Mouse (Mus musculus) cerebellum, postnatal 10 days (tissue): ENCODE results near the gene Pklr.

Experiments
- DNase-seq, 2 experiments: peaks; one replicate each; pipeline ENCODE4 v3.0.0; 2021; ENCODE audit warnings: mixed read lengths in 2 of 2

Gene Pklr

DNA sequence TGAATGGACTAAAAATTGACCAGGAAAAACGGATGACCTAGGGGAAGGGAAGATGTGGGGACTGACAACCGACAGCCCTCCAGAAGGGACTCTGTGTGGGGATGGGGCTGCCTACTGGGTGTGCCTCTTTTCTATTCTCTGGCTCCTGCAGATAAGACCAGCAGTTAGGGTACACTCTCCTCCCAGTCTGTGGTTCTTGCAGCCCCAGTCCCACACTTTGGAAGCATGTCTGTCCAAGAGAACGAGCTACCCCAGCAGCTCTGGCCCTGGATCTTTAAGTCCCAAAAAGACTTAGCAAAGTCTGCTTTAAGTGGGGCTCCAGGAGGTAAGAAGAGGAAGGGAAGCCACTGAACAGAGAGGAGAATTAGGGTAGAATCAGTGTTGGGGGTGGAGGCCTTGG lies at the start of gene Pklr:
TSS of gene Pklr (plus strand) at position 185 of the 400 bp plus-strand sequence.
- DNase-seq = no peak

DNA sequence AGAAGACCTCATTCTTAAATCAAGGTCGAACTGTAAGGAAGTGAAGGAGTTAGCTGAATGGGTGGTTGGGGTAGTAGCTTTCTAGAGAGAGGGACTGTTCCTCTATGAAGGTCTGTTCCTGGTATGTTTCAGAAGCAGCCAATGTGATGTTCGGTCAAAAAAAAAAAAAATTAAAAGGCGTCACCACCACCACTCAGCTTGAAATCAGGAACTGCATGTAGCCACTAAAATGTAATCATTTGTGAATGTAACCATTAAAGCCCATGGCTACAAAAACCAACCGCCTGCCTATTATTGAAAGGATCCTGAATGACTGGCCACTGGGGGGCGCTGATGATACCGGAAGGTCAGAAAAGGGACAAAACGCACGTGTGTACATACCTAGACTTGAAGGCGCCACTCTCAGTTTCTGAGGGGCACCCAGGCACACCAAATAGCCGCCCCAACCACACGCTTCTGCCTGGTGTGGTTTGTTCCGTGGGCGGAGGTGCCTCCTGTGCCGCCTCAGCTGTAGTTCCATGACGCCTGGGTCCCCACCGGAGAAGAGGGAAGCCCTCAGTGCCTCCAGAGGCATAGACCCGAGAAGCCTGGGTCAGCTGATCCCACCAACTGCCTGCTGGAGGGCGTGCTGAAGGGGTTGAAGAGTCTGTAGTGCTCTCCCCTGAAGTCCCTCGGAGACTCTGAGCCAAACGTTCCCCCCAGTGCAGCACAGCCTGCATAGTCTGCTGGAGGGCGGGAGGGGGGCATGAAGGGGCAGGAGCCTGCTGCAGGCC lies 48.4 kb upstream of the Pklr start:
- DNase-seq = peak; percentile 93 to 97

DNA sequence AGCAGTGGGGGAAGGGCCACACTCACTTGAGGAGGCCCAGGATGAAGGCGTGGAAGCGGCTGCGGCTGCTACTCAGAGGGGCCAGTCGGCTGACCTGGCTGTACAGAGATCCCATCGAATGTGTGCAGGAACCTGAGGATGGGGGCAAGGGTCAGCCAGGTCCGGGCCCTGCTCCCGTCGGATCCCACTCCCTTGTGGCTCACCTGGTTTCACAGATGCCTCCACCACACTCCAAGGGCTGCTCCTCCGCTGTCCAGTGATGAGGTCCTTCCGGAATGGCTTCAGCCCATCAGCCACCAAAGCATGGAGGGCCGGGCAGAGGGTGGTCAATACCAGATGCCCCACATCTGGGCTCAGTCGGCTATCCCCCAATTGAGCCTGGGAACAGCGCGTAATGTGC lies 47.0 kb upstream of the Pklr start:
- peak in 1 of 2 experiments; percentile 16 for DNase-seq

DNA sequence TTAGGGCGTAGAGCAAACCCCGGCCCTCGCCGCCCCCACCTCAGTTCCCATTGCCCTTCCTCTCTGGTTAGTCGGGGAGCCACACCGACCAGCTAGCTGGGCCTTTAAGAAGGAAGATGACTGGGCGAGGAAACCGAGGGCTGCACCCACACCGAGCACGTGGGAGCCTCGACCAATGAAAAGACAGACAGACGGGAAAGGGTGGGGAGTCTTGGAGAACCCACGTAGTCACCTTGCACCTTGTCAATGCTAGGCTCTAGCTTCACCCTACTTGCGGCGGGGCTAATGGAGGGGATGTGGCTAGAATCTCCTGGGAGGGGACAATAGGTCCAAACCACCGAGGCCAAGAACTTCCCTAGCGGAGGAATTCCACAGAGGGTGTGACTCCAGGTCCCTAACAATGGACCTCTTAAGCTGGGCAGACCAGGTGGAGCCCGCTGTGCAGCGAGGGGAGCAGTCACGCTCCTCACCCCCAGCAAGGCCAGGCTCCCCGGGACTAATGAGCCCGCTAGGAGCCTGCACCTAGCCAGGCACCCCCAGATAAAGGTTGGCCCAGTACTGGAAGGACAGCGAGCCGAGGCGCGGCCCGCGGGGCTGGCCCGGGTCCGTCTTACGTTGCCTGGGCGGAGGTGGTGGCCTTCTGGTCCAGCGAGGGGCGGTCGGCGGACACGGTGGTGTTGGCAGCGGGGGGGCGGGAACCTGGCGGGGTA lies 45.9 kb upstream of the Pklr start:
- peak; percentile 87 to 88 for DNase-seq

DNA sequence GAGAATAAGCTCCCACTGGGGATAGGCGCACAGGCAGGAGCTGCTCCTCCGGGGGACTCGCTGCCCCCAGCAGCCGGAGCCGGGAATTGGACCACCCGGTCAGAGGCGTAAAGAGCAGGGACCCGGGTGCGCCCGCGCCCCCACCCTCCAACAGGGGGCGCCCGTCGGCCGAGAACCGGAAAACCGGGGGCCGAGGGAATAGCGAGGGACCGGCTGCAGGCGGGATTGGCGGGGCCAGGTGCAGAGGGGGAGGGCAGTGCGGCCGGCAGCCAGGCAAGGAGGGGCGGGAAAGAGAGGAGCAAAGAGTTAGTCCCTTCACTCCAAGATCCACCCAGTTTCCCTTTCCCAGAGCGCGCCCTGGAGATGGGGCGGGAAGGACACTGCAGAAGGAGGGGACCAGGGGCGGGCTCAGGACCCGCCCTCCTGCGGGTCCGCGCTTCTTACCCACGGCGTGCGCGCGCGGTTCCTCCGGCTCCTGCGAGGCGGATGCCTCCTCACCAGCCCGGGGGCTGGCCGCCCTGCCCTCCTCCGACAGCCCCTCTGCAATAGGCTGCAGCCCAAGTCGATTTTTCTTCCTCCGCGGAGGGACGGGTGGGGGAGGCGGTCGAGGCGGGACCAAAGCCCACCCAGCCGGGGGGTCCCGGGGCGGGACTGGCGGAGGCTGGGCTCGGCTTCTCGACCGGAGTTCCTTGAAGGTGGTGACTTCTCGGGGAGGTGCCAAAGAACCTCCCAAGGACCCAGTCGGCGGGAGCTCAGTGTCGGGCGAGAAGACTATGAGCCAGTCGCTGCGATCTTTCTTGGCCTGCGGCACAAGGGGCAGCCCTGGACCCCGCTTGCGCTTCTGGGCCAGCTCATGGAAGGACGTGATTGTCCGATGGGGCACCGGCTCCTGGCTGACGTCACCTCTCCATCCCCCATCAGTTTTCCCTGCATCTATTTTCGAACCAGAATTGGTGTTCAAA lies 45.0 kb upstream of the Pklr start:
- DNase-seq = peak; percentile 92 to 93

DNA sequence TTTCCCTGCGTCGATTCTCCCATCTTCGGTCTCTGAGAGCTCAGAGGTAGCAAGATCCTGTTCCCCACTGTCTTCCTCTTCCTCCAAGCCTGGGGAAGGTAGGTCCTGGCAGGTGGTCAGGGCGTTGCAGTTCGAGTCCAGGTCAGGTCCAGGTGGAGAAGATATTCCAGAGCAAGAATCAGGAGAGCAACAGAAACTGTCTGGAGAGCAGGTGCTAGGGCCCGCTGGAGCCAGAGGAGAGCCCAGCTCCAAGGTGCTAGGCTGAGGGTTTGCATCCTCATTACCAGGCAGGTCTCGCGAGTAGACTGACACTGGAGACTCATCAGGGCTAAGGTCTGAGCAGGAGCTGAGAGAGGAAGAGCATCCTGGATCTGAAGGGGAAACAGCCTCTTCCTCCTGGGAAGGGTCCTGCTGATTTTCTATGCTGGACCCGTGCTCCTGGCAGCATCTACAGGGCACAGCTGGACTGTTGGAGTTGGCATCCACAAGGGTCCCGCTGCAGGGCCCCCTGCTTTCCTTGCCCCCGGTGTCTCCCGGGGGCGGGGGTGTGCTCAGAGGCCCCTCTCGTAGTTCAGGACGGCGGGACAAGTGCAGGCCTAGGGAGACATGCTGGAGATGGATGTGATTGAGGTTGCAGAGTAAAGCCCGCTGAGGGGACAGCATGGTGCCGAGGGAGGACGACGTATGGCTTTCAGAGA lies 44.0 kb upstream of the Pklr start:
- peak; percentile 46 to 50 for DNase-seq

DNA sequence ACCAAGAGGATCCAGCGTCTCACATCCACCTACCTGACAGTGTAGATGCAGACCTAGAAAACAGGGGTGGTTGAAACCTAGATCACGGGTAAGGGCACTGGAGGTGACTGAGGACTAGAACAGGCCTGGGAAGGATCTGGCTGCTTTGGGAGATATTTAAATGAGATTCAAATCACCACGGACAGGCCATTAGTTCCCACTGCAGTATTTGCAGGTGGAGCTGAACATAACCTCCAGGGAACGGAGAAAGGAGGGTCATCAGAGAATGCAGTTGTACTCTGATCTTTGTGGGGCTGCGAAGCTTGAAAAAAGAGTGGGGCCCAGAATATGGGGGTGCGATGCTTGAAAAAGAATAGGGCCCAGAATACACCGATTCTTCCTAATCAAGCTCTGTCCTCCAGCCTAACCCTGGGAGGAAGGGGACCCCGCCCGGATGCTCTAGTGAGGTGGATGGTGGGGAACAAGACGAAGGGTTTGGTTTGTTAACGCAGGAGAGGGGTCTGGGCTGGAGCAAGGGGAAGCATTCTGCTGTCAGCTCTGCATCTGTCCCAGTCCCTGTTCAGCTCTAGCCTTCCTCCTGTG lies 43.3 kb upstream of the Pklr start:
- DNase-seq = no peak

DNA sequence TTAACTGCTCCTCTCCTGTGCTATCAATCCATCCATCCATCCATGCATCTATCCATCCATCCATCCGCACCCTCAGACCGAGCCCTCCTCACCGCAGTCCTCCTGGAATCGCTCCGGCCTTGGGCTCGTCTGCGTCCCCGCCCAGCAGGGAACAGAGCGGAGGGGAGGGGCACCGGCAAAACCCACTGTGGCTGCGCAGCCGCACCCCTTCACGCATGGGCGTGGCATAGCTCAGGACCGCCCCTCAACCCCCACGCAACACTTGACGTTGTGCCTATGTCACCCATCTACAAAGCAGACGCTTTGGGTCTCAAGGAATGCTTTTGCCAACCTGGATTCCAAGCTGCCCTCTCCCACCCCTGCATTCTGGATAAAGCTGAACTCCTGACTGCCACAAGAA lies 42.8 kb upstream of the Pklr start, which contains the start of gene Rusc1:
TSS of gene Rusc1 (minus strand) at position 137 of the 400 bp plus-strand sequence.
- peak; percentile 97 to 98 for DNase-seq

DNA sequence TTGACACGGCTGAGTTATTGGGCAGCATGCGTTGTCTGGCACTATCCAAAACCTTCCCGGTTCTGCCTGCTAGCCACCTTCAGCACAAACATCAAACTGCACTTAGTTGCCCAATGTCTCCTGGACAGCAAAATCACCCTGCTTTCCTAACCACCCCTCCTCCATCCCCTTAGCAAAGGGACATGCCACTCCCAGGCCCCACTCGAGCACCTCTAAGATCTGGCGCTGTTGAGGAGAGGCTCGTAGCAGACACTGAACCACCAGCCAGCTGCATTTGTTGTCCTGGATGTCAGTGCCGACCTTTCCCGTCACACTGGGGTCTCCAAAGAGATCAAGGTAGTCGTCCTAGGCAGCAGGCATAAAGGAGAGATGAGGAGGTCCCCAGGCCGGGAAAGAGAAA lies 41.9 kb upstream of the Pklr start:
- DNase-seq = no peak

DNA sequence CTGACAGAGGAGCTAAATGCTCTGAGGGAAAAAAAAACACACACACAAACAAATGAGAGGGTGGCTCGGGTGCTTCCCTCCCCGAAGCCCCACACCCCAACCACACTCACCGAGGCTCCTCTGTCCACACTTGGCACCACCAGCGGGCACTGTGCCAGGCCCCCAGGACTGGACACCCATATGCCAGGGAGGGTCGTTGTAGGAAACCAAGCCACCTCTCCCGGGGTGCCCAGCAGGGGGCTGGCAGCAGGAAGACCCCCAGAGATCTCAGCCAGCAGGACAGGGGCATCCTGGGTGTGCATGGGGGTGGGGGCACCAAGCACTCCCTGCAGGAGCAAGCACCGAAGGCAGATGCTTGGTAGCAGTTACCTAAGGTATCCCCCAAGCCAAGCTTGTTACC lies 35.1 kb upstream of the Pklr start, which contains the start of gene Gm43738:
TSS of gene Gm43738 (minus strand) at position 289 of the 400 bp plus-strand sequence.
- DNase-seq = peak; percentile 64 to 69

DNA sequence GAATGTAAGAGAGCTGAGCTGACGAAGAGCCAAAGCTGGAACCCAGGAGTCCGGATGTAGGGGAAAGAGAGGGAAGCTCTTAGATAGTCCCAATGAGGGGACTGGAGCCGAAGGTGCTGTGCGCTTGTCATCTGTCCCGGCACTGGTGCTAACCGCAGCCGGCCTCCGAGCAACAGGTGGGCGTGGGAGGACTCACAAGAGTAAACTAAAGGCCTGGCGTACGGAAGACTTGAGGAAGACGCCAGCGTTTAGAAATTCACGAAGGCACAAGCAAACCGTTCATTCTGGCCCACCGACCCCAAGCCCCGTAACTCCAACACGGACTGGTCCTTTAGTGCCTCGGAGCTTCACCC lies 34.5 kb upstream of the Pklr start:
- DNase-seq = peak in 1 of 2 experiments; percentile 71

DNA sequence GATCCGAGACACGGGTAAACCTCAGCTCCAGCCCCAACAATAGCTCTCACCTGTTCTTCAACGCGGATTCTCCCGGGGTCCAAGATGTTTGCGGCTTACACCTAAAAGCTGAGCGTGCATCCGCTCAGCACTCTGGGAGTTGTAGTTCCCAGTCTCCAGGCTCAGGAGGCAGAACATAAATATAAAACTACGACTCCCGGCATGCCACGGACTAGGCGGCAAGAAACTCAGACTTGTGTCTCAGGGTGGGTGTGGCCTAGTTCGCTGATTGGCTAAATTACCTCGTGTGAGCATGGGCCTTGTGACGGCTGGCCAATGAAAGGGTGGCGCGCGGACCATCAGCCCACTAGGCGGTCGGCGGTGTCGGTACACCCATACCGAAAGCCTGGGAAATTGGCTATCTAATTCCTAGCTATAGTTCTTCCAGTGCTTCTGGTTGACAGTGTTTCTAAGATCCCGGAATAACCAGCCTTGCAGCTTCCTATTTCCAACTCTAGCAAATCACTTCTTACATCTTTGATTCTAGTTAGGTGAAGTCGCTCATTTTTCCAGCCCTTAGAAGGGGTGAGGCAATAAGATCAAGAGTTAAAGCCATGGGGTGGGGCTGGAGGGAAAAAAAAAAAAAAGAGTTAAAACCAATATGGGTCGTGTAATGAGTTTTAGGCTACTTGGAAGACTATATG lies 34.0 kb upstream of the Pklr start, which contains the start of gene Fdps:
TSS of gene Fdps (minus strand) at position 148 of the 683 bp plus-strand sequence.
- DNase-seq = peak; percentile 96 to 98

DNA sequence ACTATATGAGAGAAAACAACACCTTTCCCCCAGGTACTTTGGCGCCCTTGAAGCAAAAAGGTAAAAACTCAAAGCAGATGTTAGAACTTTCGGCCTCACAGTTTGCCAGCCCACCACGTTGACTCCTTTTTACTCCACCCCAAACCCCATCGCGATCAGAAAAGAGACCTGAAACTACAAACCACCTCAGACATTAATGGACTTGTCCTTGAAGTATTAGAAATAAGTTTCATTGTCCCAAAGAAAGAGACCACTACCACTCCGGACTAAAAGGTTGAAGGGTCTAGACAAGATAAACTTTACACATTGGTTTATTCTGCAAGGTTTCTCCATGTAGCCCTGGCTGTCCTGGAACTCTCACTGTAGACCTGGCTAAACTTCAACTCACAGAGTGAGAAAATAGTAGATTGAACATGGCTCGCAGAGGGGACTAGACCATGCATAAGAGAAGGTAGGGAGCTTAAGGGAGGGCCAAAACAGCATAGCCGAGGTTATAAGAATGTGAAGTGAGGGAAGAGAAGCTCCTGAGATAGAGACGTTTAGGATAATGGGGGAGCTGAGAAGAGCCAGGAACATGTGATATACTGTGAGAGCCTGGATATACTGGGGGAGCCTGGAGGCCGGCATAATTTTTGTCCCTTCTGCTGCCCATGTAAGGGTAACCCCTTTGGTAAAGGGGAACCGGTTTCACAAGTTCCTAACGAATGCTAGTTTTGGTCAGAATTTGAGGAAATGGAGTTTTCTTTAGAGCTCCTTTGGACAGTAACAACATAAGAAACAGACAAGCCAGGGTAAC lies 33.2 kb upstream of the Pklr start:
- DNase-seq = no peak

DNA sequence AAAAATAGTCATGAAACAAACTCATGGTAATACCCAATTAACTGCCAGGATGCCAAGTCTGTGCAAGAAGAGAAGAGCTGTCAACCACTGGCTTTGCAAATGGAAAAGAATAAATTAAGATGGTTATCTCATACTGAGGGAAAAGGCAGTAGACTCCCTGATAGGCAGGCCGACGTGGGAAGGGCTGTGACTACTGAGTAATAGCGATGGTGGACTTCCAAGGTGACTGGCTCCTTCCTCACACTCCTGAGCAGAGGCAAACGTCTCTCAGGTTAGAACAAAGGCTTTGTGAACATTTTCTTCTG lies 32.7 kb upstream of the Pklr start:
- DNase-seq = no peak

DNA sequence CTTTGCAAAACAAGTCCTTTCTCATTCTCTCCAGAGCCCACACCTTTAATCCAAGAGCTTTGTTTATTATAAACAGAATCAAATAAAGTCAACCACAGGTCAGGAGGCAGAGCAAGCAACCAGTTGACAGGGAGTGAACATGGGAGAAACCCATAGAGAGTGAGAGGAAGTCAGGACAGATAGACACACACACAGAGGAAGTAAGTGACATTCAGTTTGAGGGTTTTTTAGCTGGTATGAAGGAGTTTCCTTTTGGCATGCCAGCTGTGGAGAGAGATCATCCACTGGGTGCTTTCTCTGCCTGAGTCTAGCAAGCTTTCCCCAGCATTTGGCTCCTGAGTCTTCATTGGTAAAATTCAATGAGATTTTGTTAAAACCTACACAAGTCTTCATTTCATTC lies 29.1 kb upstream of the Pklr start:
- no peak for DNase-seq

DNA sequence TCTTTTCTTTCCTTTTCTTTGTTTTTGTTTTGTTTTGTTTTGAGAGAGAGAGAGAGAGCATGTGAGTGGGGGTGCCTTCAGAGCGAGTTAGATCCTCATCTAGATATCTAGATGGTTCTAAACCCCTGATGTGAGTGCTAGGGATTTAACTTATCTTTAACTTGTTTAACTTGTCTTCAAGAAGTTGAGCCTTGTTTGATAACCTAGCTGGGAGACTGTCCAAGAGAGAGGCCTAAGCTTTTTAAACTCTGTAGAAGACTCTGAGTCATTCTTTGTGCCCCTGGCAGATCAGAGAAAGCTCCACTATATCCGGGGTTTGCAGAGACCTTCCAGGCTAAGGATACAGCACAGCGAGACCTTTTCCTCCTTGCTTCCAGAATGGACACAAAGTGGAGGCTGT lies 28.4 kb upstream of the Pklr start:
- DNase-seq = no peak

DNA sequence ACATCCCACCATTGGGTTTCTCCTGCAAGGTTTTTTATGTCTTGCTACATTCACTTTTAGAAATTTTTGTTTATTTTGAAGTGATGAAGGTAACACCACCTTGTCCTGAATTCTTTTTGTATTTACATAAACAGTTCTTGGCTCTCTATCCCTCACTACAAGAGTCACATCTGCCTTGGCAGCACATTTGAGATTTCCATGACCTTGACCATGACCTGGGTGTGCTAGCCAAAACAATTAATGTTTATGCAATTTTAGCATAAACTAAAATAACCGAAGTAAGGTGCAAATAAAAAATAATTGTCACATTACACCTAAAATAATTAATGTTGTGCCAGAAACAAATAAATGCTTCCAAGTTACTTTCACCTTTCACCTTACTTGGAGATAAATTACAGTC lies 27.8 kb upstream of the Pklr start:
- no peak for DNase-seq

DNA sequence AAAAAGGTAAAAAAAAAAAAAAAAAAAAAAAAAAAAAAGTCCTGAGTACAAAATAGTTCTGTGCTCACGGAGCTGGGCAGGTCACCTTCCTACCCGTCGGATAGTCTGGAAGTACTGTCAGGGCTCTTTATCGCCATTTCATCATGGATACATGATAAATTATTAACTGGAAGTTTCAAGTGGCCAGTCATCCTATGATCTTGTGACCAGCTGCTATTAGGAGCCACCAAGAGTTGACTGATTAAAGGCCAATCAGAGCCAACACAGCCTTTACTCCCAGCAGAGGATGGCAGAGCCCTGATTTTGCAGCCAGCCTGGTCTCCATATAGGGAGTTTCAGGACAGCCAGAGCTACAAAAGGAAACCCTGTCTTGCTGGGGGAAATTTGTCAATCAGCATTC lies 22.9 kb upstream of the Pklr start:
- DNase-seq = no peak

DNA sequence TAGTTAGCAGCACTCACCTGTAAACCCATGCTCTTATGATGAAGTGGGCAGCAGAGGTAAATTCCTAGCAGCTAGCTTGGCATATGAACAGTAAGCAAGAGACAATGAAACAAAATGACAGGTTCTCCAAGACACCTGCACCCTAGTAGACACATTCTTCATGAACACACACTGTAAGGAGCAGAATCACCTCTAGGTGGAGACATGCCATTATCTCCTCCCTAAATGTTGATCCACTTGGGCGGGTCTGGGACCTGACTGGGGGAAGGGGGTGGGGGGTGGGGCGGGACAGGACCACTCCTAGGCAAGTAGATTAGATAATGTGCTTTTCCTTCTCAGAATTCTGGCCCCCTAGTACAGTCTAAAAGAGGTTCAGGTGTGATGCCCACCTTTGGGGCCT lies 20.4 kb upstream of the Pklr start:
- peak; percentile 64 to 75 for DNase-seq

DNA sequence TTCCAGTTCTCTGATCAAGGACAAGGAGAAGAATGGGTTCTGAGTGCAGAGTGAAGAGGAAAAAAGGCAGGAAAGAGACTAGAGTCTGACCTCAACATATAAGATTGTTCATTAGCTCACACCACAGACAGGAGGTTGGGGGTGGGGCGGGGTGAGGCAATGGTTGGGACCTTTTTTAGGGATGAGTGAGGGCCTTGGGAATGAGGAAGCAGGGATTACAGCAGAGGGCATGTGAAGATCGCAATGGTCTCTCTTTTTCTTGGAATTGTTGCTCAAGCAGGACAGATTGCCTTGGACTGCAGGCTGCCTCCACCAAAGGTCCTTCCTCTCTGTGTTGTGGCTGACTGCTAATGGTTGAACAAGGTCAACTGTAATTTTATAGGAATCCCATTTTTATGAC lies 12.6 kb upstream of the Pklr start:
- DNase-seq = no peak

DNA sequence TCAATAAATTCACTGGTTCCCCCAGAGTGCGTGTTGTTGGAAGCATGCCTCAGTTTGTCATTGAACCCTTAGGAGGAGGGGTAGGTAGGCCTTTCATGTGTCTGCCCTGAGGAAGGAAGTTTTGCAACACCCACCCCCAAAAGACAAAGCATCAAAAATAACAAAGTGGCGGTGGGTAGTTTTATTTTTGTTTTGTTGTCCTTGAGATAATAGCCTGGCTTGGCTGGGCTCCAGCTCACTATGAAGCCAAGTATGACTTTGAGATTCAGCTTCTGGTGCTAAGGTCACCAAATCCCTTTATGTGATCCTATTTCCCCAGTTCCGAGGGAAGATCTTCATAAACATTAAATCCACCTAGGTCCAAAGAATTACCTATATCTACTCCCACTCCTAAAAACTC lies 11.7 kb upstream of the Pklr start:
- no peak for DNase-seq
